Mouse (Mus musculus) lung, postnatal 0 days (tissue): ENCODE results near the gene Cdca8. TPM values are rescaled to one million over a fixed set of nuclear protein-coding genes. Genes with fewer than 3 reads are reported as not detected.

Experiments
- ATAC-seq: fragments of 200-750 bp; cut with Nextera tagmentation; 2 replicates; pipeline ENCODE4 v1.8.0; 2017; ENCODE audit warnings: moderate library complexity
- DNase-seq: peaks from one replicate; pipeline ENCODE4 v3.0.0-alpha.2; 2016; ENCODE audit warnings: low spot score
- H3K27ac ChIP-seq: fragments of 300-500 bp; sonication (generic); 2 replicates; pipeline ENCODE4 v1.5.1; 2014; ENCODE audit warnings: antibody characterized with exemption, mild to moderate bottlenecking, low read length, mixed read lengths
- H3K27me3 ChIP-seq: fragments of 300-500 bp; sonication (generic); replicated peaks from 2 replicates; pipeline ENCODE4 v1.6.1; 2014; ENCODE audit warnings: low read length, mixed read lengths; ENCODE audit not compliant: insufficient read depth
- H3K36me3 ChIP-seq: fragments of 300-500 bp; sonication (generic); 2 replicates; pipeline ENCODE4 v1.6.1; 2014; ENCODE audit warnings: low read length, mixed read lengths; ENCODE audit not compliant: insufficient read depth
- H3K4me1 ChIP-seq: fragments of 300-500 bp; sonication (generic); 2 replicates; pipeline ENCODE4 v1.6.1; 2014; ENCODE audit warnings: antibody characterized with exemption, low read depth, low read length, mixed read lengths; ENCODE audit not compliant: insufficient read depth
- H3K4me2 ChIP-seq: fragments of 300-500 bp; sonication (generic); replicated peaks from 2 replicates; pipeline ENCODE4 v1.6.1; 2014; ENCODE audit warnings: low read depth, mild to moderate bottlenecking, low read length, moderate library complexity, mixed read lengths
- H3K4me3 ChIP-seq: fragments of 300-500 bp; sonication (generic); 2 replicates; pipeline ENCODE4 v1.5.1; 2014; ENCODE audit warnings: low read depth, low read length
- H3K9ac ChIP-seq: fragments of 300-500 bp; sonication (generic); replicated peaks from 2 replicates; pipeline ENCODE4 v1.6.1; 2014; ENCODE audit warnings: low read depth, mild to moderate bottlenecking
- H3K9me3 ChIP-seq: fragments of 300-500 bp; sonication (generic); 2 replicates; pipeline ENCODE4 v1.6.1; 2016; ENCODE audit warnings: low read length, mixed read lengths
- CTCF ChIP-seq: IDR thresholded peaks from 2 replicates; pipeline ENCODE4 v1.5.1; 2016; ENCODE audit warnings: antibody characterized with exemption, mild to moderate bottlenecking
- EP300 ChIP-seq: IDR thresholded peaks from 2 replicates; pipeline ENCODE4 v1.6.1; 2016; ENCODE audit warnings: antibody characterized with exemption, mild to moderate bottlenecking, control low read depth
- WGBS: fragments of 180-500 bp; shearing (Covaris S2); extraction: QIAGEN DNeasy Blood & Tissue Kit; methylation state at CpG from one replicate; pipeline ENCODE4 v1.1.7; 2014; 5-methylcytosine and 5-hydroxymethylcytosine counted together
- polyA plus RNA-seq: library from polyadenylated mRNA; unstranded; fragments of >200 nt; fragmentation: Nextera tagmentation; extraction: Ambion mirVana; gene quantifications from 2 replicates; pipeline ENCODE4 v1.2.1, GENCODE M21; 2015

Gene Cdca8
- polyA plus RNA-seq, 1 experiment from 2014 or later, result 5.5 TPM

- no peaks in the 10 kb centered on the region for H3K36me3 ChIP-seq
- H3K4me2 ChIP-seq, result no peak overlapping the region
- H3K9ac ChIP-seq, result no peak overlapping the region
- no peaks in the 10 kb centered on the region for H3K27me3 ChIP-seq
- H3K4me3 ChIP-seq, result no peak overlapping the region
- ATAC-seq (no peak), DNase-seq (no peak)
- H3K27ac ChIP-seq, result no peak overlapping the region
- no peak for TF ChIP-seq EP300
- TF ChIP-seq CTCF, result no peak
- no peaks in the 10 kb centered on the region for H3K9me3 ChIP-seq
- no peaks in the 10 kb centered on the region for H3K4me1 ChIP-seq
- 36% methylated on average over 5 of the region's 5 CpGs for WGBS
Measured at GRCm38 (mm10) chr4:124970677-124971076, 31.6 kb upstream of the Cdca8 start.

DNA sequence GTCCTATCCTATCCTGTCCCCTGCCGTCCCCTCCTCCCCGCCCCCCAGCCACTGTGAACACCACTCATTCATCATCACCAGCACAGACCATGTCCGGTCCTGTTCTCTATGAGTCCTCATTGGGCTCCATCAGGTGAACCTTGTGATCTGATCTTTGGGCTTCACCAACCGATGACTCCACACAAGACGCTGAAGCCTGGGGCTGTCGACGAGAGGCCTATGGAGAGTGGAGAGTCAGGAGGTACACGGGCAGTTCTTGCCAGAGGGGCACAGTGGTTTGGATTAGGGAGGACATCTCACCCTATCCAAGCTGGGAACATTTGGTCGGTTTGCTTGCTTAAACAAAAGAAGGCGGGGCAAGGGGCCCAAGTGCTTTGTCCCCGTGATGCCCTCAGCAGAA is 31.1 kb upstream of the Cdca8 start:
- Histone ChIP-seq H3K27me3 (no peaks in the 10 kb centered on the region), H3K27ac (no peak overlapping the region), H3K9me3 (no peaks in the 10 kb centered on the region), H3K4me3 (no peak overlapping the region), H3K9ac (no peak overlapping the region), H3K4me2 (no peak overlapping the region), H3K4me1 (no peaks in the 10 kb centered on the region), H3K36me3 (no peaks in the 10 kb centered on the region)
- TF ChIP-seq CTCF (no peak), EP300 (no peak)
- 65% methylated on average over 11 of the region's 11 CpGs for WGBS
- DNase-seq, result no peak
- no peak for ATAC-seq

DNA sequence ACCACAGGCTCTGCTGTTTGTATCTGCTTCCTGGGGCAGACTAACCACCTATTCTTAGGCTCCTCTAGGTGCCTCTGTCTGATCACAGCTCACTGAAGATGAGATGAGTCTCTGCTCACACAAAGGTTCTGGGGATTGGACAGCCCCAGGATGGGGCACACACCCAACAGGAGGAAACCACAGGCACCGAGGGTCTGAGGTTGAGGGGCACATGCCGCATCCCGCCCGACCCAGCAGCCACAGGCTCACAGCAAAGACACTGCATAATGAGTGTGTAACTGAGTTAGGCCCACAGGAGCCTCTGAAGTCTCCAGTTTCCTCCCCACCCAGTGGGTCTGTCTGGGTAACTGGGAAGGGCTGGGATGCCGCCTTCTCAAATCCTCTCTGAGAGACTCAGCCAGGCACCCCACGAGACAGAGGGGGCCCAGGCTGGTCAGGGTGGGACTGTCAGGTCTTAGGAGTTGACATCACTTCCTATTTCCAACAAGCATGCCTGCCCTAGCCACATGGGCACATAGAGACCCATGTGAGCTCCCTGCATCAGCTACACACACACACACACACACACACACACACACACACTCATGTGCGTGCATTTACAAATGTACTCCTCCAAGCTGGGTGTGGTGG is 30.2 kb upstream of the Cdca8 start:
- Histone ChIP-seq H3K27ac (no peak overlapping the region), H3K27me3 (no peaks in the 10 kb centered on the region), H3K4me2 (no peak overlapping the region), H3K9me3 (no peaks in the 10 kb centered on the region), H3K4me1 (no peaks in the 10 kb centered on the region), H3K36me3 (no peaks in the 10 kb centered on the region), H3K9ac (no peak overlapping the region), H3K4me3 (no peak overlapping the region)
- TF ChIP-seq EP300 (no peak), CTCF (no peak)
- DNase-seq (no peak), ATAC-seq (no peak)
- WGBS, result 76% methylated on average over 7 of the region's 7 CpGs

DNA sequence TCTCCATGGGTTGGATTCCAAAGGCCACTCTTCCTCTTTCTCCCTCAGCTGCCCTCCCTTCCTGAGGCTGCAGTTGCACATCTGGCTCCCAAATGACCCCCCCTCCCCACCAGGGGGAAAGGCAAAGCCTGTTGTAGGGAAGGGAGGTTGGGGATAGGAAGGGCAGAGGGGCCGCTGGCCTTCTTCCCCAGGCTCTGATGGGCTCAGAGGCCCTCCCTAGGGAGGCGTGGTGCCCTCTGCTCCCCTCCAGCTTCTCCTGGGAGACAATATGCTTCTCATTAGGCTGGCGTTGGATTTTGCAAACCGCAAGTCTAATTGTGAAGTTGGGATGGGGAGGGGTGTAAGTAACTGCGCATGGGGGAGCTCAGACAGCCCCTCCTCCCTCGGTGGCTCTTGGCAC is 29.6 kb upstream of the Cdca8 start:
- WGBS, result 65% methylated on average over 6 of the region's 6 CpGs
- Histone ChIP-seq H3K9ac (no peak overlapping the region), H3K27me3 (no peaks in the 10 kb centered on the region), H3K36me3 (no peaks in the 10 kb centered on the region), H3K27ac (no peak overlapping the region), H3K4me3 (no peak overlapping the region), H3K9me3 (no peaks in the 10 kb centered on the region), H3K4me1 (no peaks in the 10 kb centered on the region), H3K4me2 (no peak overlapping the region)
- DNase-seq (no peak), ATAC-seq (no peak)
- TF ChIP-seq EP300 (no peak), CTCF (no peak)

DNA sequence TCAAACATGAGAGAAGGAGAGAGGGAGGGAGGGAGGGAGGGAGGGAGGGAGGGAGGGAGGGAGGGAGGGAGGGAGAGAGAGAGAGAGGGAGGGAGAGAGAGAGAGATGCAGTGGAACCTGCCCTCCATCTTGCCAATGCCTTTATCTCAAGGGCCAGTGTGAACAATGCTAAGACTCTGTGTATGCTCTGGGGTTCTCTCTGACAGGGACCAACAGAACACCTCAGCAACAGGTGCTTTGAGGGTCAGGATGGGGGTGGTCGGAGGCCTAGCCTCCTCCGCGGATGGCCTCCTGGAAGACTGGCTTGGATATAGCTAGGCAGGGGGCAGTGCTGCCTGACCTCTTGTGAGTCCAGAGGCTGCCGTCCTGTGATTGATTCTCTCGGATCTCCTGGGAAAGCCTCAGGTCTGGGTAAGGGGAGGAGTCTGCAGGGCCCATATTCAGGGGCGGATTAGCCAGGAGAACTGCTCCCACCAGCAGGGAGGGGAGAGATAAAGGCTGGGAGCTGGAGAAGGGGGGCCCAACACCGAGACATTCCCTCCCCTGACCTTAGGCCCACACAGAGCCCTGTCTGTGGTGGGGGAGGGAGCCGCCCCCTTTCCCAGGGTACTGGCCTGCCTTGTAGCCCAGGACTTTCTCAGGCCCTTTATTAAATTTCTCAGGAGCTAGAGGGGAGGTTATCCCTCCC is 25.9 kb upstream of the Cdca8 start:
- ATAC-seq (no peak), DNase-seq (no peak)
- H3K27ac ChIP-seq, result no peak overlapping the region
- 25% methylated on average over 8 of the region's 8 CpGs for WGBS
- H3K4me1 ChIP-seq, result no peaks in the 10 kb centered on the region
- H3K4me2 ChIP-seq, result no peak overlapping the region
- H3K9ac ChIP-seq, result no peak overlapping the region
- TF ChIP-seq EP300, result no peak
- no peak for TF ChIP-seq CTCF
- H3K36me3 ChIP-seq, result no peaks in the 10 kb centered on the region
- no peaks in the 10 kb centered on the region for H3K9me3 ChIP-seq
- H3K27me3 ChIP-seq, result no peaks in the 10 kb centered on the region
- H3K4me3 ChIP-seq, result no peak overlapping the region

DNA sequence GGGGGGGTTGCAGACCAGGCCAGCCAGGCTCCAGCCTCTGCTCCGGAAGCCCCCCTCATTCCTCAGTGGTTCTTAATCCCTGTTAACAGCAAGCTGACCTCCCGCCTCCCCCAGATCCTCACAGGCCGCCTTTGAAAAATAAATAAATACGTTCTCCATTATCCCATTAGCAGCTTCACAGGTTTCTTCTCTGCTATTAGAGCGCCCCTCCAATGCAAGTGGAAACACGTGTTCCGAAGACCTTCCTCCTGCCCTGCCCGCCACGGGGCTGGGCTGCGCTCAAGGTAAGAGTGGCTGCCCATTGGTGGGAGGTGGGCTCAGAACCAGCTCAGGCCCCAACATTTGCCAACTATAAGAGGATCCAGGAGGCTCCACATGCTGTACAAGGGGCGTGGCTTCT is 23.5 kb upstream of the Cdca8 start:
- H3K36me3 ChIP-seq, result no peaks in the 10 kb centered on the region
- no peaks in the 10 kb centered on the region for H3K9me3 ChIP-seq
- H3K4me3 ChIP-seq, result no peak overlapping the region
- no peak overlapping the region for H3K27ac ChIP-seq
- no peaks in the 10 kb centered on the region for H3K4me1 ChIP-seq
- TF ChIP-seq CTCF, result no peak
- no peak for TF ChIP-seq EP300
- no peak overlapping the region for H3K4me2 ChIP-seq
- no peak overlapping the region for H3K9ac ChIP-seq
- ATAC-seq (no peak), DNase-seq (no peak)
- no peaks in the 10 kb centered on the region for H3K27me3 ChIP-seq
- WGBS, result 28% methylated on average over 11 of the region's 11 CpGs
